Mouse (Mus musculus): ENCODE measurements around the gene Grm5. TPM values are rescaled to one million over a fixed set of nuclear protein-coding genes. Genes with fewer than 3 reads are reported as not detected.
A peak's percentile ranks its signal among the peaks of the same experiment; 100 is the strongest.

The Grm5 gene
- total RNA-seq, 2 experiments from 2014 or later = 201 TPM

- TF ChIP-seq CTCF (IDR thresholded peaks at IDR 0.05) = no peak
- Histone ChIP-seq H3K27ac (peak overlapping the region; percentile 8; the same call in 1 of the 2 replicates), H3K4me3 (no peak overlapping the region)
- intact Hi-C loops (cut with DNase I) = loop anchor here (5.0 kb wide), 1 partner anchor 129 kb away; no protein-coding TSS in a partner anchor
- no peak for DNase-seq (ENCODE audit: extremely low spot score in 1 of 2, low spot score in 2 of 2)
These were observed 132.4 kb downstream of the Grm5 start for GRCm38 (mm10) chr7:87716393-87716792.

DNA sequence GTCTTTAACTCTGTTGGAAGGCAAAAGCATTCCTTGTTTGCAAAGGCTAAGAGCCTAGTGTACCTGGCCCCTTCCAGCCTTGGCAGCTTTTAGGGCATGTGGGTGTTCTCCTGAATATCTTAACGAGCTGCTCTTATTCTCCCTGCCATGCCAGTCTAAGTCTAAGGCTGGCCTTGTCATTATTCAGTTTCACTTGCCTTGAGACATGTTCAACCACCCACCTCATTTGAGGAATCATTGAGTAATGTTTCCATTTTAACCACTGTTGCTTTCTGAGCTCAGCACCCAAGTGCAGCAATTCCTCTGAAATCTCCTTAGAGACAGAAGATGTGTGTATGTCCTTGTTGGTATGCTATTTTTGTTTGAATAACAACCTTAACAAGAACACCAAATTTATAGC, 134.7 kb downstream of the Grm5 start:
- intact Hi-C loops (cut with DNase I) = loop anchor here (5.0 kb wide), 1 partner anchor 131 kb away; no protein-coding TSS in a partner anchor
- no peak overlapping the region for H3K4me3 ChIP-seq
- TF ChIP-seq CTCF (IDR thresholded peaks at IDR 0.05) = no peak
- DNase-seq (ENCODE audit: extremely low spot score in 1 of 2, low spot score in 2 of 2) = no peak
- H3K27ac ChIP-seq = peak overlapping the region; percentile 62; the same call in 1 of the 2 replicates

GRCm38 (mm10) chr7:87734511-87734910, 150.5 kb downstream of the Grm5 start:
- DNase-seq (ENCODE audit: extremely low spot score in 1 of 2, low spot score in 2 of 2) = no peak
- no peak overlapping the region for H3K4me3 ChIP-seq
- no peak for TF ChIP-seq CTCF (IDR thresholded peaks at IDR 0.05)
- no peak overlapping the region for H3K27ac ChIP-seq
- intact Hi-C loops (cut with DNase I) = no loop called here

DNA sequence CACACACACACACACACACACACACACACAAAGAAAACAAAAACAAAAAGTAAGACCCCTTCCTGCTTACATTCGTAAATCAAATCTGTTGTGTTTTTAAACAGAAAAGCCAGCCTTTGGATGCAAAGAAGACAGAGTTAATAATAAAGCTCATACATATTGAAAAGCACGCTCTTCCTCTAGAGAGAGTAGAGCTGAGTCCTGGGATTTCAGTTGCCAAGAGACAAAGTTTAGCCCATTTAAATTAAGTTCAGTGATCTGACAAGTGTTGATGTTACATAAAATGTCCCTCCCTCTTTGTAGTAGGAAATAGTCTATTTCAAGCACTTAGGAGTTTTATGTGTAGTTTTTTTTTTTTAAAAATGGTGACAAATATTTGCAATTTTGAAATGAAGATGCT, 178.0 kb downstream of the Grm5 start:
- intact Hi-C loops (cut with DNase I) = no loop called here
- DNase-seq (ENCODE audit: extremely low spot score in 1 of 2, low spot score in 2 of 2) = no peak
- Histone ChIP-seq H3K4me3 (no peak overlapping the region), H3K27ac (no peak overlapping the region)
- no peak for TF ChIP-seq CTCF (IDR thresholded peaks at IDR 0.05)

DNA sequence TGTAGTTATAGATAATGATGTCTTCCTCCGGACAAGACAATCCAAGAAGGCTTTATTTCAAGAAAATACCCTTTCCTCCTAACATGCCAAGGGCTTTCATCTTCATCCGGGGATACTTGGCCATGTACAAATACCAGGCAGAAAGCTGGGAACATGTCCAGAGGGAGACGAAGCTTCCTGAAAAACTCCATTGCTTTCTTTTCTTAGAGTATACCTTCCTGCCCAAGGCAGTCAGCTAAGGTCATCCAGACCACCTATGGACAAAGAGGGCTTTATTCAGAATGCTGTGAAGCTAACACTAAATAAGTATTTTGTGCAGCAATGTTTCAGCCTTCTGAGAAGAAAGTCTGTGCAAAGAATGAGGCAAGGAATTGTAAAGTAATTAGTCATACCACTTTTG, 178.4 kb downstream of the Grm5 start:
- TF ChIP-seq CTCF (IDR thresholded peaks at IDR 0.05) = no peak
- no peak overlapping the region for H3K4me3 ChIP-seq
- intact Hi-C loops (cut with DNase I) = no loop called here
- H3K27ac ChIP-seq = no peak overlapping the region
- DNase-seq (ENCODE audit: extremely low spot score in 1 of 2, low spot score in 2 of 2) = no peak

GRCm38 (mm10) chr7:87787560-87787959, 203.6 kb downstream of the Grm5 start:
- intact Hi-C loops (cut with DNase I) = loop anchor here (2.0 to 10.0 kb wide), 3 partner anchors 131 to 557 kb away; no protein-coding TSS in a partner anchor
- Histone ChIP-seq H3K4me3 (no peak overlapping the region), H3K27ac (peak overlapping the region; percentile 76)
- no peak for TF ChIP-seq CTCF (IDR thresholded peaks at IDR 0.05)
- no peak for DNase-seq (ENCODE audit: extremely low spot score in 1 of 2, low spot score in 2 of 2)

DNA sequence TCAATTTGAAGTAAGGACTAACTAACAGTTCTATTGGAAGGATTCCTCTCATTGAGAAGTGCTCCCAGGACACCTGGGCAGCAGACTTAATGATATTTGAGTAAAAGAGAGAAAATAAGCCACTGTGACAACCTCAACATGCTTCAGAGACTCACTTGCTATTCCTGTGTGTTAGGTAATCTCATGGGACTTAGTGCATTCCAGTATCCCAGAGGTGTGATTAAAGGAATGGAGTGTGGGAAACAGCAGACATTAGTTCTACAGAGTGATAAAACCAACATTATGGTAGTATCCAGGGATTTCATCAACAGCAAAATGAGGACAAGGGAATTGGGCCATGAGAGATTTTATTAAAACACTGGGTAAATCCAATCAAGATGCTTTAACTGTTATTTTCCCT, 205.0 kb downstream of the Grm5 start:
- Histone ChIP-seq H3K4me3 (no peak overlapping the region), H3K27ac (no peak overlapping the region; the same call in none of the 2 replicates)
- intact Hi-C loops (cut with DNase I) = loop anchor here (5.0 to 10.0 kb wide), 2 partner anchors 202 to 556 kb away; no protein-coding TSS in a partner anchor
- TF ChIP-seq CTCF (IDR thresholded peaks at IDR 0.05) = no peak
- no peak for DNase-seq (ENCODE audit: extremely low spot score in 1 of 2, low spot score in 2 of 2)

- no peak overlapping the region for H3K4me3 ChIP-seq
- DNase-seq (ENCODE audit: extremely low spot score in 1 of 2, low spot score in 2 of 2) = no peak
- no peak overlapping the region for H3K27ac ChIP-seq
- intact Hi-C loops (cut with DNase I) = no loop called here
- TF ChIP-seq CTCF (IDR thresholded peaks at IDR 0.05) = no peak
These were observed 209.9 kb downstream of the Grm5 start for GRCm38 (mm10) chr7:87793896-87794295.

DNA sequence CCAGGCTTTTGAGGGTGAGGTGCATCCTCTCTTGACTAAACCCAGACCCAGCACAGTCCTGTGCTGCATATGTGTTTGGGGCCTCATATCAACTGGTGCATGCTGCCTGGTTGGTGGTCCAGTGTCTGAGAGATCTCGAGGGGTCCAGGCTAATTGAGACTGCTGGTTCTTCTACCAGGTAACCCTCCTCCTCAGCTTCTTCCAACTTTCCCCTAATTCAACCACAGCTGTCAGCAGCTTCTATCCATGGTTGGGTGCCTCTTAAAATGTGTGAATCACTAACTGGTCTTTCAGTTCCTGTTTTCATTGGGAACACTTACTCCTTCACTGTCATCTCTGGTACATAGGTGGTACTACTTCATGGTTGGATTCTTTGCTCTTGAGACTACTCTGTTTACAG, 240.9 kb downstream of the Grm5 start:
- DNase-seq (ENCODE audit: extremely low spot score in 1 of 2, low spot score in 2 of 2) = no peak
- intact Hi-C loops (cut with DNase I) = no loop called here
- Histone ChIP-seq H3K27ac (no peak overlapping the region), H3K4me3 (no peak overlapping the region)
- TF ChIP-seq CTCF (IDR thresholded peaks at IDR 0.05) = no peak

DNA sequence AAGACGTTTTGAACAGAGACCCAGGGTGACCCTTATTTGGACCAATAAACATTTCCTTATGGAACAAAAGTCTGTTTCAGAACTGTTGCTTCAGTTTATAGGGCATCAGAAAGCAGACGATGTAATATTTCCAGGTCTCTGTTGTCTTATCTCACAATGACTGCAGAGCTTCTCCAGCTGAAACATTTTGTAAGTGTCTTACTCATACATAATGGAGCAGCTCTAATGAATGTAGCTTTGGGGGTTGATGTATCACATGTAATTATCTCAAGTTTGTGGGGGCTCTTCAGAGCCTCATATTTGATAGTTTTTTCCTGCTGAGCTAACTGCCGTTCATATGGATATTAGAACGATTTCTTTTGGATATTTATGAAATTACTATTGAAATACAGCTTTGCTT, 250.7 kb downstream of the Grm5 start:
- Histone ChIP-seq H3K4me3 (no peak overlapping the region), H3K27ac (no peak overlapping the region)
- intact Hi-C loops (cut with DNase I) = no loop called here
- no peak for DNase-seq (ENCODE audit: extremely low spot score in 1 of 2, low spot score in 2 of 2)
- TF ChIP-seq CTCF (IDR thresholded peaks at IDR 0.05) = no peak

GRCm38 (mm10) chr7:87838579-87838978, 254.6 kb downstream of the Grm5 start:
- no peak for TF ChIP-seq CTCF (IDR thresholded peaks at IDR 0.05)
- intact Hi-C loops (cut with DNase I) = no loop called here
- Histone ChIP-seq H3K4me3 (no peak overlapping the region), H3K27ac (no peak overlapping the region)
- no peak for DNase-seq (ENCODE audit: extremely low spot score in 1 of 2, low spot score in 2 of 2)

GRCm38 (mm10) chr7:87843496-87843895, 259.5 kb downstream of the Grm5 start:
- Histone ChIP-seq H3K27ac (no peak overlapping the region), H3K4me3 (no peak overlapping the region)
- TF ChIP-seq CTCF (IDR thresholded peaks at IDR 0.05) = no peak
- intact Hi-C loops (cut with DNase I) = no loop called here
- no peak for DNase-seq (ENCODE audit: extremely low spot score in 1 of 2, low spot score in 2 of 2)

GRCm38 (mm10) chr7:87846082-87846481, 262.1 kb downstream of the Grm5 start:
- Histone ChIP-seq H3K27ac (no peak overlapping the region), H3K4me3 (no peak overlapping the region)
- TF ChIP-seq CTCF (IDR thresholded peaks at IDR 0.05) = no peak
- intact Hi-C loops (cut with DNase I) = no loop called here
- DNase-seq (ENCODE audit: extremely low spot score in 1 of 2, low spot score in 2 of 2) = no peak
